Mouse (Mus musculus) frontal cortex, postnatal 14 days (tissue): ENCODE data around the gene Spats2l.

Source experiments
- DNase-seq, 2 experiments: peaks; one replicate each; pipeline ENCODE4 v3.0.0; 2022; ENCODE audit warnings: low spot score in 2 of 2

Gene Spats2l

GRCm38 (mm10) chr1:57824966-57825759 is 51.2 kb downstream of the Spats2l start:
- no peak for DNase-seq

- no peak for DNase-seq
These were observed 52.3 kb downstream of the Spats2l start for GRCm38 (mm10) chr1:57826245-57826644.

DNA sequence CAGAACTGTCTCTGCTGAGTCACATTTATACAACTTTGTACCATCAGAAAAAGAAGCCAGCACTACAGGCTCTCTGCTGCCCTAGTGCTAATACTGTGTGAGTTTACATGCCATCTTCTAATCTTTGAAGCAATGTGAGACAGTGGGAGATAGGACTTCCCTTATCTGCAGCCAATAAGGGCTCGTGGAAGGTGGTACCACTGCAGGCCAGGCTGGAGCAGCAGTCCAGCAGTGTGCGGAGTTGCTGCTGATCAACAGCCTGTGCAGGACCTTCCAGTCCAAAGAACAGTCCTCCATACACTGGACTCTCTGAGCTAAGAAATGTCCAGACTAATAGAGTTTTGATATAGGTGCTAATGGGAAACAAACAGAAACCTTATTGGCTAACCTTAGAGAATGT is 59.2 kb downstream of the Spats2l start:
- no peak for DNase-seq

DNA sequence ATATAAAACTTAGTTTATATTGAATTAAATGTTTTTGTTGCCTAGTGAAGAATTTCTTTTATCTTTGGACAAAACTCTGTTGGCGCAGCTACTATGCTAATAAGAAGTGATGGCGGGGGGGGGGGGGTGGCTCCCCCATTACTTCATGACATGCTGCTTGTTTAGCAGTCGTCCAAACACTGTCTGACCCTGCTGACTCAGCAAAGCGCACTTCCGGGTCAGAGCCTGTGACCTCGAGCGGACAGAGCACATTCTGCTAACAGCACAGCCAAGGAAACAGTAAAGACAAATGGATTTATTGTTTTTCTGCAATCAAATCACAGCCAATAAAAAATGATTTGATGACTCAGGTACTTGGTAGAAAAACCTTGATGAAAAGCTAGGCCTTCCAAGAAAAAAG is 61.2 kb downstream of the Spats2l start:
- no peak for DNase-seq

- no peak for DNase-seq
These were observed 62.8 kb downstream of the Spats2l start for GRCm38 (mm10) chr1:57836686-57837317.

DNA sequence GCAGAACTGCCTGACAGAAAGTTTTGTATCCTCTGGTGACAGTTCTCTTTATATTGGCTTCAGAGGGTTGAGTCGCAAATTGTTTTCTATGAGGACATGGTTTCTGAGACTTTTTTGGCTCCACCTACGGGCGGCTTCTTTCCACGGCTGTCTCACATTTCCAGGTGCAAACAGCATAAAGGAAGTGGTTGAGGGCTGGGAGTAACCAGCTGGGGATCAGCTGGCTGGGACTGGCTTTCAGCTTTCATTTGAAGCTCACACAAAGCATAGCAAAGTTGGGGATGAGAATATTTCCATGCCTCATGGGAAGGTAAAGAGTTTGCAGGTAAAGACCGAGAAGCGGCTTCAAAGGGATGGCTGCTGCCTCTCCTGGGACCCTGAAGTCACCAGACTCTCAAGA is 65.9 kb downstream of the Spats2l start:
- no peak for DNase-seq

GRCm38 (mm10) chr1:57845054-57845722 is 71.2 kb downstream of the Spats2l start:
- DNase-seq: no peak

GRCm38 (mm10) chr1:57846856-57847698 is 73.1 kb downstream of the Spats2l start:
- DNase-seq: no peak

DNA sequence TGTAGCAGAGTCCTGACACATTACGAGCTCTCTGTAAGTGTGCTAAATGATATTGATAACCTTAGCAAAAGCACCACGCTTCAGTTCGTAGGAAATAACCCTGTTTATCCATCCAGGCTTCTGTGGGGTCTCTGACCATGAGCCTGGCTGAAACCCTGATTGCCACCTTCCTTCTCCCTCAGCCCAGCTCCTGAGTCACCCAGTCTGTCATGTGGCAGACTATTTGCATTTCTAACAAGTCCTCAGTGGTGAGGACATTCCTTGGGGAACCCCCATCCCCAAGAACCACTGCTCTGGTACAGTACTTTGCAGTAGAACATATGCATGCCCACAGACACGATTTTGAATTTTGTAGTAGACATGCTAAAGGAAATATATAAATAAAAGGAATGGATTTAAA is 75.1 kb downstream of the Spats2l start:
- DNase-seq: no peak

DNA sequence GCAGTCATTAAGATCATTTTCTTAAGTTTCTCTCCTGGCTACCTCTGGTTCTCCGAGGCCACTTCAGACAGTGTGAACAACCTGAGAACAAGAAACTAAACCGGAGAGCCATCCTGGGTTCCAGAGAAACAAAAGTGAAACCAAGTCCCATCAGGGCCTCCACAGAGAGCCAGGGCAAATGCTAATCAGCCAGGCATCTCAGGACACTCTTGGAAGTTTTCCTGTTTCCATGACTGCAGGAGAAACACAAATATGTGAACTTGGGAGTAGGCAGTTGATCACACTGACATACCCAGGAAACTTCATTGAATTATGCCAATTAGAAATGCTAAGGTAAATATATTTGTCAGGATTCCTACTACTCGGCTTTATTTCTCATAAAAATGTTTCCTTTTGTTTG is 76.0 kb downstream of the Spats2l start:
- DNase-seq: no peak

DNA sequence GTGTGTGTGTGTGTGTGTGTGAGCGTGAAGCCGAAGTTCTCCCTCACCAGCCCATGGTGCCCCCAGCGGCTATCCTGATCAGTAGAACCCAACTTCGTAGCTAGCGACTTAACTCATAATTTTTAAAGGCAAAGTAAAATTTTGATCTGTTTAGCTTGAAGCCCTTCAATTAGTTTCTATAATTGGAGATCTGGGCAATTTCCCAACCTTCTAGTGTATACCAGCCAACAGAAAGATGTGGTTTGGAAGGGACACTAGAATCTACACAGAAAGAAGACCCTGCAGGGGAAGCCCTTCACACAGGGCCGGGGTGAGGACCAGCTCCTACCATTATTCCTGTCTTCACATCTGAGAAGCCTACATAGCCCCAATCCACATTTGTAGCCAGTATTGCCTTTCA is 77.9 kb downstream of the Spats2l start:
- DNase-seq: no peak

- DNase-seq: no peak
These were observed 78.8 kb downstream of the Spats2l start for GRCm38 (mm10) chr1:57852562-57853271.

- no peak for DNase-seq
These were observed 83.8 kb downstream of the Spats2l start for GRCm38 (mm10) chr1:57857799-57858198.

DNA sequence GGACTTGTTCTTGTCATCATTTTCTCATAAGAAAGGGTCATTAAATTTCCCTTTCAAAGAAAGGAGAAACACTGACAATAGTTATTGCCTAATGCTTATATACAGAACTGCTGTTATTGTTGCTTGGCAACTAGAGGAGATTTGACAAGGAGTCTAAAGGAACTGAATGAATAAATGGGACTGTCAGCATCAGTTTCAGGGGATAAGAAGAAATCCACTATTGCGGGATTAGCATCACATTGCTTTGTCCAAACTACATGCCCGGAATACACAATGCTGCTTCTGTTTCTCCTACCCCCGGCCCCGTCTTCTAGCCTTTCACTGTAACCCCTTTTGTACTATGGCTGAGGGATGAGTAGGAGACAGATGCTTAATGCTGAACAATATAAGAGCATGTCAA is 88.1 kb downstream of the Spats2l start:
- DNase-seq: no peak

- DNase-seq: no peak
These were observed 94.7 kb downstream of the Spats2l start for GRCm38 (mm10) chr1:57868651-57869050.

DNA sequence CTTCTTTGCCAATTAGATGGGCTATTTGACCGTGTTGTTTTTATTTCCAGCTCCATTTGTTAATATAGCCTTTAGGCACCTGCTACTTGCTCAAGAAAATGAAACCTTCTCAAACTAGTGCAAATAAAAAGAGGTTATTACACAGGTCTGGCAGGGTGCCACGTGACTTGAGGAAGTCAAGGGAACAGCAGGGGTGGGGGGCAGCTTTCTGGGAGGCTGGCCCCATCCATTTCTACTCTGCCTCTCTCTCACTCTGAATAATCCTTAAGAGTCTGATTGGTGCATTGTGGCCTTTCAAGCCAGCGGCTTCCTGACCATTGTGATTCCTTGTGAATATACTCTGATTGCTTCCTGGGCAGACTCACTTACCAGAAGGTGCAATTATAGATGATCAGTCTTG is 98.0 kb downstream of the Spats2l start:
- DNase-seq: no peak

DNA sequence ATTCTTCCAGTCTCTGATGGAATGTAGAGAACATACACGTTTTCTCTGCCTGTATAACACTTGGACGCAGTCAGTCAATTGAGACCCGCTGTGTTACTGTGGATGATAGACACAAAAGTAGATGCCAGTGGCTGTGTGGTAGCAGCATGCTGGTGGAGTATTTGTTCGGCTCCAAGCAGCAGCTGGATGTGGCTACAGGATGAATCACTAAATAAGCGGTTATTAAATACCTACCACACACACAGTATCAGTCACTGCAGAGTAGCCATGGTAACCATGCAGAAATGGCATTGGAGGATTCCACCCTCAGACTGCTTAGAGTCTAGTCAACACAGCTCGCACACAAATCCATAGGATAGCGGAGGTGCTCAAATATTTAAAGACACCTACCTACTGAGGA is 100.0 kb downstream of the Spats2l start:
- no peak for DNase-seq

- DNase-seq: no peak
These were observed 101.1 kb downstream of the Spats2l start for GRCm38 (mm10) chr1:57875109-57875508.

GRCm38 (mm10) chr1:57875512-57875911 is 101.5 kb downstream of the Spats2l start:
- DNase-seq: no peak

DNA sequence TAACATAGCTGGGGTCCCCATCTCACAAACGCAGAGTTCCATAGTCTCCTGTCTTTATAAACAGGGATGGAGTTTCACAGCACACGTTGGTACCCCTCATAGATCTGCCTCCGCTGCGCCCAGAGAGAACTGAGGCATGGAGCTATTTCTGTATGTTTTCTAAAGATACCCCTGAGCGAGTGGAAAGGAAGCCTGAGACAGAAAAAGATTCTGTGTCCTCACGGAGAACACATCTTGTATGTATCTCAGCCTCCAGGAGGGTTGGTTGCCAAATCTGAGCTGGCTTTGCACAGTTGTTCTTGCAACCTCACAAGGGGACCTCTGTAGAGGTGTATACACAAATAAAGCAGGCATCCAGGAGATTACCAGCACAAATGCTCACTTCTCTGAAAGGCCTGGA is 105.0 kb downstream of the Spats2l start:
- DNase-seq: no peak

GRCm38 (mm10) chr1:57884867-57885266 is 110.9 kb downstream of the Spats2l start:
- DNase-seq: no peak
